Mouse (Mus musculus): ENCODE results near the gene Sh3bgr. TPM values are rescaled to one million over a fixed set of nuclear protein-coding genes. Genes with fewer than 3 reads are reported as not detected.

Sh3bgr gene
- total and polyA plus RNA-seq, 2 experiments from 2014 or later = 0.26 to 7.4 TPM

GRCm38 (mm10) chr16:96158511-96159080 is 41.7 kb upstream of the Sh3bgr start:
- Histone ChIP-seq H3K4me3 (ENCODE audit: low read length) (peak overlapping the region; percentile 49), H3K9ac (replicated peaks; ENCODE audit: low read length) (peak overlapping the region; percentile 76), H3K9me3 (ENCODE audit: low read length) (no peaks in the 10 kb centered on the region), H3K27ac (peak overlapping the region; percentile 86; the same call in 1 of the 2 replicates), H3K27me3 (ENCODE audit: insufficient read depth, low read length) (no peaks in the 10 kb centered on the region), H3K4me2 (ENCODE audit: low read depth, low read length) (peak overlapping the region; percentile 93), H3K36me3 (ENCODE audit: insufficient read depth, low read length) (peaks cover 3% of the 10 kb centered on the region; the same call in 1 of the 2 replicates), H3K4me1 (ENCODE audit: insufficient read depth, low read length) (no peaks in the 10 kb centered on the region)
- peak; percentile 48 for DNase-seq (ENCODE audit: low spot score)
- 51% methylated on average over 12 of the region's 12 CpGs for WGBS
- no peak for ATAC-seq
- no peak for TF ChIP-seq CTCF (IDR thresholded peaks at IDR 0.05; ENCODE audit: low read depth)

- peak; percentile 88 for ATAC-seq
- peak; percentile 73 for TF ChIP-seq CTCF (IDR thresholded peaks at IDR 0.05; ENCODE audit: low read depth)
Measured at GRCm38 (mm10) chr16:96159091-96159731, 41.0 kb upstream of the Sh3bgr start.

GRCm38 (mm10) chr16:96159794-96160346 is 40.4 kb upstream of the Sh3bgr start:
- H3K4me1 ChIP-seq (ENCODE audit: insufficient read depth, low read length) = no peaks in the 10 kb centered on the region
- TF ChIP-seq CTCF (IDR thresholded peaks at IDR 0.05; ENCODE audit: low read depth) = no peak
- DNase-seq (ENCODE audit: low spot score) = no peak
- H3K9me3 ChIP-seq (ENCODE audit: low read length) = no peaks in the 10 kb centered on the region
- H3K4me2 ChIP-seq (ENCODE audit: low read depth, low read length) = peak overlapping the region; percentile 93
- no peaks in the 10 kb centered on the region for H3K27me3 ChIP-seq (ENCODE audit: insufficient read depth, low read length)
- no peaks in the 10 kb centered on the region; the same call in 1 of the 2 replicates for H3K36me3 ChIP-seq (ENCODE audit: insufficient read depth, low read length)
- peak overlapping the region; percentile 49 for H3K4me3 ChIP-seq (ENCODE audit: low read length)
- 0 out of 2 replicates have a peak, but pooled peaks have one; percentile 13 for ATAC-seq
- H3K9ac ChIP-seq (replicated peaks; ENCODE audit: low read length) = peak overlapping the region; percentile 76
- peak overlapping the region; percentile 86 for H3K27ac ChIP-seq
- WGBS = 83% methylated on average over 20 of the region's 20 CpGs

More at GRCm38 (mm10) chr16:96159091-96159731, 41.0 kb upstream of the Sh3bgr start:
- Histone ChIP-seq H3K9ac (replicated peaks; ENCODE audit: low read length) (peak overlapping the region; percentile 76), H3K36me3 (ENCODE audit: insufficient read depth, low read length) (no peaks in the 10 kb centered on the region; the same call in 1 of the 2 replicates), H3K4me3 (ENCODE audit: low read length) (peak overlapping the region; percentile 49), H3K27ac (peak overlapping the region; percentile 86), H3K27me3 (ENCODE audit: insufficient read depth, low read length) (no peaks in the 10 kb centered on the region), H3K4me1 (ENCODE audit: insufficient read depth, low read length) (no peaks in the 10 kb centered on the region), H3K4me2 (ENCODE audit: low read depth, low read length) (peak overlapping the region; percentile 93), H3K9me3 (ENCODE audit: low read length) (no peaks in the 10 kb centered on the region)
- 2% methylated on average over 67 of the region's 67 CpGs for WGBS
- peak; percentile 78 for DNase-seq (ENCODE audit: low spot score)

- H3K4me2 ChIP-seq (ENCODE audit: low read depth, low read length) = no peak overlapping the region
- no peak overlapping the region for H3K27ac ChIP-seq
- no peaks in the 10 kb centered on the region for H3K4me1 ChIP-seq (ENCODE audit: insufficient read depth, low read length)
- TF ChIP-seq CTCF (IDR thresholded peaks at IDR 0.05; ENCODE audit: low read depth) = no peak
- DNase-seq (ENCODE audit: low spot score) (no peak), ATAC-seq (no peak)
- H3K9me3 ChIP-seq (ENCODE audit: low read length) = no peaks in the 10 kb centered on the region
- no peaks in the 10 kb centered on the region for H3K27me3 ChIP-seq (ENCODE audit: insufficient read depth, low read length)
- no peak overlapping the region for H3K4me3 ChIP-seq (ENCODE audit: low read length)
- H3K36me3 ChIP-seq (ENCODE audit: insufficient read depth, low read length) = no peaks in the 10 kb centered on the region; the same call in 1 of the 2 replicates
- H3K9ac ChIP-seq (replicated peaks; ENCODE audit: low read length) = no peak overlapping the region
- 58% methylated on average over 1 of the region's 1 CpGs for WGBS
Measured at GRCm38 (mm10) chr16:96160927-96161326, 39.3 kb upstream of the Sh3bgr start.

GRCm38 (mm10) chr16:96161336-96161735 is 38.9 kb upstream of the Sh3bgr start:
- Histone ChIP-seq H3K36me3 (ENCODE audit: insufficient read depth, low read length) (no peaks in the 10 kb centered on the region; the same call in 1 of the 2 replicates), H3K27ac (0 out of 2 replicates have a peak overlapping the region, but pooled peaks have one; percentile 5), H3K9ac (replicated peaks; ENCODE audit: low read length) (no peak overlapping the region), H3K9me3 (ENCODE audit: low read length) (no peaks in the 10 kb centered on the region), H3K4me3 (ENCODE audit: low read length) (no peak overlapping the region), H3K4me1 (ENCODE audit: insufficient read depth, low read length) (no peaks in the 10 kb centered on the region), H3K27me3 (ENCODE audit: insufficient read depth, low read length) (no peaks in the 10 kb centered on the region), H3K4me2 (ENCODE audit: low read depth, low read length) (no peak overlapping the region)
- DNase-seq (ENCODE audit: low spot score) = no peak
- no peak for ATAC-seq
- no peak for TF ChIP-seq CTCF (IDR thresholded peaks at IDR 0.05; ENCODE audit: low read depth)
- WGBS = 73% methylated on average over 4 of the region's 4 CpGs

GRCm38 (mm10) chr16:96165723-96166264 is 34.5 kb upstream of the Sh3bgr start:
- no peak for ATAC-seq
- no peak overlapping the region for H3K4me3 ChIP-seq (ENCODE audit: low read length)
- H3K36me3 ChIP-seq (ENCODE audit: insufficient read depth, low read length) = no peaks in the 10 kb centered on the region
- H3K27me3 ChIP-seq (ENCODE audit: insufficient read depth, low read length) = no peaks in the 10 kb centered on the region
- DNase-seq (ENCODE audit: low spot score) = peak; percentile 62
- no peaks in the 10 kb centered on the region for H3K4me1 ChIP-seq (ENCODE audit: insufficient read depth, low read length)
- WGBS = 70% methylated on average over 4 of the region's 4 CpGs
- H3K9ac ChIP-seq (replicated peaks; ENCODE audit: low read length) = no peak overlapping the region
- TF ChIP-seq CTCF (IDR thresholded peaks at IDR 0.05; ENCODE audit: low read depth) = no peak
- H3K27ac ChIP-seq = no peak overlapping the region
- H3K4me2 ChIP-seq (ENCODE audit: low read depth, low read length) = no peak overlapping the region
- no peaks in the 10 kb centered on the region for H3K9me3 ChIP-seq (ENCODE audit: low read length)

Data from hindbrain, postnatal 0 days (tissue).